Mouse (Mus musculus): ENCODE data around the gene Abhd6.

Gene Abhd6

DNA sequence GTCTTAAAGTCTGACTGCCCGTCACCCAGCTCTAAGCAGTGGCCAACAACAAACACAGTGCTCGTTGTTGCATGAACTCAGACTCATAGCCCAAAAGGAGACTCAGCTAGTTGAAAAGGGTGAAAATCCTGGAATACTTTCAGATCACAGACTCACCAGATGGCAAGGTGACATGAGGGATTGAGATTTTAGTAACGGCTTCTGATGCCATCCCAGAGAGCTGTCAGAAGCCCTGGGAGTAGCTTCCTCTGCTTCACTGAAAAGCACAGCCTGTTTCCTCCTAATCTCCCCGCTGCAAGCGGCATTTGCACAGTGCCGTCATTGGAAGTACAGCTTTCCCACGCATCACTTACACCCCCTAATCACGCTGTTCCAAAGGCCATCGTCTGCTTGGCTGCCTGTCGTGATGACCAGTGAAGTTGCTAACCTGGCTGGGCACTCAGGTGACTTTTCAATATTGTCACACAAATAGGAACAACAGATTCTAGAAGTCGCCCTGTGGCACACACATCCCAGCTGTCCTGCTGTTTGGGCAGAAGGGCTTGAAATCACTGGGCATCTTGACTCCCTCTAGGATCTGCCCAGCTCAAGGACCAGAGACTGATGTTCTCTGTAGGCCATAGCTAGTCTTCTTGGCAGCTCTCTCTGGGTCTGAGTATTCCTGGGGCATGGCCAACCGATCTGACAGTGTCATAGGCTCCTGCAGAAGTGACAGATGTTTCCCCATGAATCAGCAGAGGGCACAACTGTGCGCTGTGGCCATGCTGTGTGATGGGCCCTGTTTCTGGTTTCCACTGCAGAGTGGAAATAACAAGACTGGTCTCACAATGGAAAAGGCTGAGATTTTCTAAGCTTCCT is 29.6 kb downstream of the Abhd6 start:
- DNase-seq: no peak

DNA sequence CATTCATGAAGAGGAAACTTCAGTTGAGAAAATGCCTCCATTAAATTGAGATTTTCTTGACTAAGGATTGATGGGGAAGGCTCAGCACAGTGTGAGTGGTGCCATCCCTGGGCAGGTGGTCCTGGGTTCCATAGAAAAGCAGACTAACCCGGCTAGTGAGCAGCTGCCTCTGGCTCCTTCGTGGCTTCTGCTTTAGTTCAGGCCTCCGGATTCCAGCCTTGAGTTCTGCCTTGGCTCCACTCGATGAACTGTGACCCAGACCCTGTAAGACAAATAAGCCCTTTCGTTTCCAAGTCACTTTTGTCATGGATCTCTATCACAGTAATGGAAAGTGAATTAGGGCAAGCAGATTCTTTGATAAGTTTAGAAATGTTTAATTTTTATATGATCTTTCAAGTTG is 31.9 kb downstream of the Abhd6 start:
- no peak for DNase-seq

DNA sequence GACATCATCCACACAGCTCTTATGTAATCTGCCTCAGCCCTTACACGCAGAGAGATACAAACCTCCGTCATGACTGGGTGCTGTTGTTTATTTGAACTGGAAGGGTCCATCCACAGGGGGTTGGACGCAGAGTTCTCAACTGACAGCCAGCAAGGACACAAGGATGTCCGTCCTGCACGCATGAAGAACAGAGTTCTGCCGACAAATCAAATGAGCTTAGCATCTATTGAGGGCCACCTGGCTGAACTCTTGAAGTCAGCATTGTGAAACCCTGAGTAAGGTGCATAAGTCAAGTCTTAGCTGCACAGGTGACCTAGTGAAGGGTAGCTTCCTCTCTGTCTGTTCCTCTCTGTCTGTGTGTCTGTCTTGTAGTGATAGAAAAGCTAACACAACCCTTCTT is 33.2 kb downstream of the Abhd6 start:
- DNase-seq: no peak

DNA sequence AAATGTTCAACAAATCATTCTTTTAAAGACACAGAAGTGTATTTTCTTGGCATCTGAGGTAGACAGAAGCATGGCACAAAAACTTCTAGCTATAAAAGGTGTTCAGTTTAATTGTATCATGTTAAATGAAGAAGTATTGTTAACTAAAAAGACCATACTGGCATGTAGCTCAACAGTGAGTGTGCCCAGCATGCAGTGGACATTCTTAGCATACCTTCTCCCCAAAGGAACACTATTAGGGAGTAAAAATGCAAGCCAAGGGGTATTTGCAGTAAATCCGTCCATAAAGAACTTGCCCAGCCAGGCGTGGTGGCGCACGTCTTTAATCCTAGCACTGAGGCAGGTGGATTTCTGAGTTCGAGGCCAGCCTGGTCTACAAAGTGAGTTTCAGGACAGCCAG is 33.7 kb downstream of the Abhd6 start:
- DNase-seq: no peak

DNA sequence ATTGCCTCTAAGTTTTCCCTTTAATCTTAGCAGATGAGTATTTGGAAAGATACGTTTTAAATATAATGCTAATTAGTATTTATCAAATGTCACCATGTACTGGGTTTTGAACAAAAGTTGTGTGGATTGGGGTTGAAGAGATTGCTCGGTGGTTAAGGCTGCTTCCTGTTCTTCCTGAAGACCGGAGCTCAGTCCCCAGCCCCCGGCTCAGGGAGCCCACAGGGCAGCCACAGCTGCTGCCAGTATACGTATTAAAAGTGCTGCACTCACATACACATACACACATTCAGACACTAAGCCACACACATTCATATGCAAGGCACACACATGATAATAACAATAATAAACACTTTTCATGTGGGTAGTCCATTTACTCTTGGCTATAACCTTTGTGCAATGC is 35.4 kb downstream of the Abhd6 start:
- DNase-seq: no peak

DNA sequence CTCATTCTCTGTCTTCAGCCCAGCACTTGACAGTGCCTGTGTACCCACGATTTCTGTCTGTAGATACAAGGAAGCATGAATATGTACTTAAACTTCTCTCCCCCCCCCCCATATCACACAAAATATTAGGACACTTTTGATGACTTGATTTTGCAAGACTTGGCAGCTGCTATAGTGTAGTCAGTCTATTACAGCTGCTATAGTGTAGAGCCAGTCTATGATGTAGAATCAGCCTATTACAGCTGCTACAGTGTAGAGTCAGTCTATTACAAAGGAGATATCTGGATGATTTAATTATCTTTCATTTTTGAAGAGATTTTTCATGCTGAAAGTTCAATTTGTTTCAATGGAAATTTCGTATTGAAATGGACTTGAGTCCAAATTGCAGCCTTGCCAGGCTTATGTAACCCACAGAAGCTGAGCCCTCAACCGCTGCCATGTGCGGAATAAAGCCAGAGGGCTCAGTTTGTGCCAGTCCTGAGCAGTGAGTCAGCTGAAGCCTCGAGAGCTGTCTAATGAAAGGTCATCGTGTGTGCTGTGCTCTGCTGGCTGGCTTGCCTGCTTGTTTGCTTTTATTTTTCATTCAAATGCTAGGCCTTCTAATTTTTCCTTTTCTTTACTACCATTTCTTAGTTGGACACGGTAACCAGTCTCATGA is 36.2 kb downstream of the Abhd6 start:
- DNase-seq: peak; percentile 30

DNA sequence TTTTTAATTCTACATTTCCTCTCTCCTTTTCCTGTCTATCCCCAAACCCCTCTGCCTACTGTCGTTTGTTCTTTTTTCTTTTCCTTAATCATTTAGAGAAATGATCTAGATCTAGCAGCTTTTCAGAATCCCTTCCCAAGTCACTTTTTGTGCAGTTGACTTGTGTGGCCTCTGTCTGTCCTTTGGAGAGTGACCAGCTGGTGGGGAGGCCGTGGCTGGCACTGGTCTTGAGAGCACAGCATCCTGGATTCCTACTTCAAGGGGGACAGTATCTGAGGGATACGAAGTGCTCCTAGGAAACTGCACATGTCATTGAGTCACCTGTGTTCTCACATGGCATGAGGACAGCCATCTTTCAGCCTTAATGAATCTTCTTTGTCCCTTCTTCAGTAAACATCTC is 37.5 kb downstream of the Abhd6 start:
- DNase-seq: no peak

DNA sequence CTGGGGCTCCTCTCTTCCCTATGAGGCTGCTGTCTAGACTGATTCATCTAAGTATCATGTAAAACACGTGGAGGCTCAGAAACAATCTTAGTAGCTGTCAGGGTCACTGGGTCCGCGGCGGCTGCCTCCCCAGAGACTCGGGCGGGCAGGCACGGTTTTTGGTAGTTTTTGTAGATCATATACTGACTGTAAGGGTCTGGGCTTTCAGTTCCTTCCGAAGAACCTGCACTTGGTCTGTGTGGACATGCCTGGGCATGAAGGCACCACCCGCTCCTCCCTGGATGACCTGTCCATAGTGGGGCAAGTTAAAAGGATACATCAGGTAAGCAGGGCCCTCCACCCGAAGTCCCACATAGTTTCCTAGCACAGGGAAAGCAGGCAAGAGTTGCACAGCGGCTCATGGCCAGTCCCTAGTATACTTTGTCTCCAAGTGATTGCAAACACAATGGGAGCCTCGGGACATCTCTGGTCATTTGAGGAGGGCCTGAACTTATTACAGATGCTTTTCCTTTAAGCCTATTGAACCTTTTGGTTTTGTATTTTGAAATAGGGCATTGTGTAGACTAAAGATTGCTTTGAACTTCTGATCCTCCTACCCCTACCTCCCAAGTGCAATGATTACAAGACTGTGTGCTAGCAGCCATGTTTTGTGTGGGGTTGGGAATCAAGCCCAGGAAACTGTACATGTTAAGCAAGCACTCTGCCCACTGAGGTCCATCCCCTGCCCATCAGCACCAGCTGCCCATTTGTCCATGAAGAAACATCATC is 38.4 kb downstream of the Abhd6 start:
- no peak for DNase-seq

DNA sequence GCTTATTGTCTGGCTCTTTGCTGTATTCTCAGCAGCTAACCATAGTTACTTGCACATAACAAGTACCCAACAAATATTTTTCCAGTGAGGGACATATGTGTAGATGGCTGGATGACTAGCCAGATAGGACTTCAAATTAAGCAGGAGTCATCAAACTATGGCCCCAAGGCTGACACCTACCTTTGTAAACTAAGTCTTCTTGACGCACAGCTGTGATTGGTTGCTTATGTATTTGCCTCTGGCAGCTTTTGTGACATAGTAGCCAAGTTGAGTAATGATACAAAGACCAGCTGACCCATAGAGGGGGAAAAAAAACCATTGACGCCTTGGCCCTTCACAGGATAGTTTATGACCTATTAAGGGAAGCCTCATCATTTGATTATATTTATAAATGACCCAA is 39.4 kb downstream of the Abhd6 start:
- DNase-seq: no peak

DNA sequence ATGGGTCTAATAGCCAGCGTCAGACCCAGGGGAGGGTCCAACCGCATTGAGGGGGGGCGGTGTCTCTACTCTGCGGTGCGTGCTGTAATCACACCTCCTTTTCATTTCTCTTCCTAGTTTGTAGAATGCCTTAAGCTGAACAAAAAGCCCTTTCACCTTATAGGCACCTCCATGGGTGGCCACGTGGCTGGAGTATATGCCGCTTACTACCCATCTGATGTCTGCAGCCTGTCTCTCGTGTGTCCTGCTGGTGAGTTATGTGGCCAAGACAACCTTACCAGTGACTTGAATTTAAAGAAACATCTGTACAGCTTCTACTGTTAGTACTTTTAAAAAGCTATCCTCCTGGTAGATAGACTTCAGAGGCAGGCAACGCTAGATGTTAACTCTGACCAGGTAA is 39.9 kb downstream of the Abhd6 start:
- no peak for DNase-seq

DNA sequence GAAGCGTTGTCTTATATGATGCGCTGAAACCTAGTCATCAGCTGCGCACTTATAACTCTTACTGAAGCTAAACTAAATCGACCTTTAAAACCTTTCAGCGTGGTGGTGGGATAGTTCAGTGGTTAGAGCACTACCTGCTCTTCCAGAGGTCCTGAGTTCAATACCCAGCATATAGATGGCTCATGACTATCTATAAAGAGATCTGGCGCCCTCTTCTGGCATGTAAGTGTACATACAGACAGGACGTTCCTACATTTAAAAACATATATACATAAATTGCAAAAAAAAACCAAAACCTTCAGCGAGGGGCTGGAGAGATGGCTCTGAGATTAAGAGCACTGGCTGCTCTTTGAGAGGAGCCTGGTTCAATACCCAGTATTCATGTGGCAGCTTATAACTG is 41.6 kb downstream of the Abhd6 start:
- DNase-seq: peak; percentile 55

DNA sequence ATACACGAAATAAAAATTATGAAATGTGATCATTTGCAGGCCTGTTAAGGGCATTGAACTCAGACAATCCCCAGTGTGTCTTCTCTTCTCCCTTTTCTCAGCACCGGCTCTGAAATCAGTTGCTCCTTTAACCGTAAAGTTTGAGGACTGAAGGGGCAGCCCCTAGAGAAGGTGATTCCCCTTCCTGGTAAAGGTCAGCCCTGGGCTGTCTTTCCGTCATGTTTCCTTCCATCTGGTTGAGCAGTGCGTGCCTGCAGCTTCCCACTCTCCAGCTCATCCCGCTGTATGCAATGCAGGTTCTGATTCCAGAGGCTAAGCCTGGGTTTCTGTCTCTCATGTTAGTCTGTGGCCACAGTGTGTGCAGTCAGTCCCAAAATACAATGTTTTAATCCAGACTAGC is 42.1 kb downstream of the Abhd6 start:
- DNase-seq: no peak

DNA sequence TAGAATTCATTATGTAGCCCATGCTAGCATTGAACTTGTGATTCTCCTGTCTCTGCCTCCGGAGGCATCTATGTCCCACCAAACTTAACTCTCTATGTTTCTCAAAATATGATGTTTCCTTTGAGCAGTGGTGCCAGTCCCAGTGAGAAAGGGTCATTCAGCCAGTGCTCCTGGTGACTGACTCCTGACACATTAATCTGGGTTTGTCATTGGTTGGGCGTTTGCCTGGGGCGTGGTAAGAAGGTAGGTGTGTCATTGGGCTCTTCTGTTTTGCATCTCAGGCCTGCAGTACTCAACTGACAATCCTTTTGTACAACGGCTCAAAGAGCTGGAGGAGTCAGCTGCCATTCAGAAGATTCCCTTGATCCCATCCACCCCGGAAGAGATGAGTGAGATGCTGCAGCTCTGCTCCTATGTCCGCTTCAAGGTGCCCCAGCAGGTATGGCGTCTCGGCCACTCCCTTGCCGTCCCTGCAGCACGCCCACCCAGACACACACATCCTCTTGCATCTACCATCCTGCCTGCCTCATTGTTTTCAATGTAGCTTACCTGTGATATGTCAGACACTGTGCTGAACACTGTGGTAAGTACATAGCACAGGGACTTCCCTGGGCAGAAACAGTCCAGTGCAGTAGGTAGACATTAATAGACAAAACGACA is 42.6 kb downstream of the Abhd6 start:
- no peak for DNase-seq

DNA sequence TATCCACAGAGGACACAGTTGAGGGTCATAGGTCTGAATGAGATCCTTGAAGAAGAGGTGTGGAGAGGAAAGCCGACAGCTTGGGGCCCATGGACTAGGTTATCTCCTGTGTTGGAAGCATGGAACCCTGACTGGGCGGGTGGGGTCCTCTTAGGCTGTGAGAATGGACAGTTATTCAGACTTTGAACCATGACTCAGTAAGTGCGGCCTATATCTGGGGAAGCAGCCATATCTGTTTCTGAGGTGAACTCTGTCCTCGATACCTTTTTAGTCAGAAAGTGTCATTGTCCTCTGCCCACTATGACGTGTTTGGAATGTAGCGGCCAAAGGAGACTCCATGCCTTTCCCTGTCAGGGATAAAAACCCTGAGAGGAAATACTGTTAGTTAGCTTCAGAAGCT is 44.1 kb downstream of the Abhd6 start:
- no peak for DNase-seq

DNA sequence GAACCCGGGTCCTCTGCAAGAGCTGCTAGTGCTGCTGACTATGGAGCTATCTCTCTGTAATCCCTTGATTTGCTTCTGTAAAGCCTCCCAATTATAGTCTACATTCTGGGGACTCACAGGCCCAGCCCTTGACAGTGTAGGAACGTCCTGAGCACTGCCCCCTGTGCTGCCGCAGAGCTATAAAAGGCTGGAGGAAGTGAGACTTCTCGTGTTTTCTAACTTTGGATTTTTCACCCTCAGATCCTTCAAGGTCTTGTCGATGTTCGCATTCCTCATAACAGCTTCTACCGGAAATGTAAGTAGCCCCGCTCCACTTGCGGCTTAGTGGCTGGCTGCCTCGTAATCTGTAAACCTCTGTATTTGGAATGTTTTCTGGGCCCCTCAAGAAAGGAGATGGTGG is 46.6 kb downstream of the Abhd6 start:
- DNase-seq: no peak

DNA sequence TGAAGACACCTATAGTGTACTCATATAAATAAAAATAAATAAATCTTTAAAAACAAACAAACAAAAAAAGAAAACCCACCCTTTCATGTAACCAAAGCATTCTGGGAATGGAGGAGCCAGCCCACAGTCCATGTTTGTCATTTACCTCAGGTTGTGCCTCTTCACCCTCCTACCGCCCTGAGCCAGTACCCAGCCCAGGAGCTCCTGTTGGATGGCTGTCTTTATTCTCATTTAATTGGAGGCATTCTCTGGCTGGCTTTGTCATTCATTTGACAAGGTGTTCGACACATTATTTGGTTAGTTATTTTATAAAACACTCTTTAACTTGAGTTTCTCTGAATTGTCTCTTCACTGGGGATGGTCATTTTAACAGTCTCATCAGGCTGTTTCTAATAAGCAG is 49.2 kb downstream of the Abhd6 start:
- no peak for DNase-seq

DNA sequence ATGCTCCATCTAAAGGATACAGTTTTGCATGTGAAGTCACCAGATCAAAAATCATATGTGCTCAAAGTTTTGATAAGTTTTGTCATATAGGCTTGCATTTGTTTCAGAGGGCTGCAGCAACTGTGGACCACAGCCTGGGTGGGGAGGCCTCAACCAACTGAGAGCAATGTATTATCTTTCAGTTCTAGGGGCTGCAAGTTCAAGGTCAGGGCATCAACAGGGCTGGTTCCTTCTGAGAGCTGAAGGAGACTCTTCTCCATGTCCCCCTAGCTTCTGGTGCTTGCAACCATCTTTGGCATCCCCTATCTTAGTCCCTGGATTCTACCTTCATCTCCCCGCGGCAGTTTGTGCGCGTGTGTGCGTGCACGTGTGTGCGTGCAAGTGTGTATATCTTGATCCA is 50.0 kb downstream of the Abhd6 start:
- DNase-seq: no peak

DNA sequence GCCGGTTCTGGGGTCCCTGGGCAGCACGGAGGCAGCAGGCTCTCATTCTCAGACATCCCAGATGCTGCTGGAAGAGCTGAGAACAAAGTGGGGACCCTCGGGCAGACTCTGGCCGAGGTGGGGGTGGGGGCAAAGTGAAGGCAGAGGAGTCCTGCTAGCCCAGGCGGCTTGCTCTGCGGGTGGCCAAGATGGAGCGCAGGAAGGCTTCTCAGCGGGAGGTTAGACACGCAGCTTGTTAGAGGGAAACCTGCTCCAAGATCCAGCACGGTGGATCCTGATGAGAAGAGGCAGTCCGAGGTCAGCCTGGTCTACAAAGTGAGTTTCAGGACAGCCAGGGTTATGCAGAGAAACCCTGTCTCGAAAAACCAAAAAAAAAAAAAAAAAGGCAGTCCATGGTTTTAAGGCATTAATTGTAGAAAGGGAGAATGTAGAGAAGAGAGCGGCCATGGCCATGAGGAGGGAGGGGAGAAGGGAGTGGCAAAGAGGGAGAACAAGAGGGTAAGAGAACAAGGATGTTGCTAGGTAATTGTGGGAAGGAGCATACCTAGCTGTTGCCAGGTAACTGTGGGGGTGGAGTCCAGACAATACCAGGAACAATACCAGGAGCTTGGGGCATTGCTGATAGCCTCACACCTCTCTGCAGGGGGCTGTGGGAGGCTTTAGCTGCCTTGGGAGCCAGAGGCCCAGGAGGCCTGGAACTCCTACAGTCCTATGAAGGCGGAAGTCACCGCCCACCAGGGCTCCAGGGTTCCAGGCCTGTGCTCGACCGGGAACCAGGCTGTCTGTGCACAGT is 51.8 kb downstream of the Abhd6 start:
- no peak for DNase-seq

DNA sequence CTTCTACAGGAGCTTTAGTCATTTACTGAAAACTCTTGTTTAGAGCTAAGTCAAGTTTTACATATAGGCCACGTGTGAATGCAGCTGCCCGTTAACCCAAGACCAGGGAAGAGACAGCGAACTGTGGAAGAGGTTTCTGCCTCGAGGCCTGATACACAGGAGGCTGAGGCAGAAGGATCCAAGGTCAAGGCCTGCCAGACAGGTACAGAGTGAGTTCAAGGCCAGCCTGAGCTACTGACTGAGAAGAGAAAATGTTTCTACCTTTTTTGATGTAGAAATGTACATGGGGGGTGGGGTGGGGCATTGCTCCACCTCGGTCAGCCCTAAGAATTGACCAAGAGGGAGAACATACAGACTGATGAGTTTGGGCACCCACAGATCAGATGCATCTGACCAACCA is 53.4 kb downstream of the Abhd6 start:
- no peak for DNase-seq

DNA sequence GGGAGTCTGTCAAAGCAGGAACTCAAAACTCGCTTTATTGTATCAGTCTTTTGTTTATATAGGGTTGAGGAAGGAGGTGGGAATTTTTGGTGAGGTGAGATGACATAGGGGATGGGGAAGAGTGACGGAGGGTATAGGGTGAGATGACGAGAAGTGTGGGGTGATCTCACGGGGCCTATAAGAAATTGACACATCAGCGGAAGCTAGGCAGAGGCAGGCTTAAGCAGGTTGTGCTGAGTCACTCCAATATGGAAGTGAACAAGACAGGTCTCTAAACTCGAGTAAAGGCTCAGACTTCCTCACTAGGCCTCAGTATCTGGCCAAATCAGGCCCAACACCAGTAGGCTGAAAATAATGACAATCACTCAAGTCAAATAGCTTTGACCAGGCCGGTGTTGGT is 57.2 kb downstream of the Abhd6 start:
- no peak for DNase-seq

DNA sequence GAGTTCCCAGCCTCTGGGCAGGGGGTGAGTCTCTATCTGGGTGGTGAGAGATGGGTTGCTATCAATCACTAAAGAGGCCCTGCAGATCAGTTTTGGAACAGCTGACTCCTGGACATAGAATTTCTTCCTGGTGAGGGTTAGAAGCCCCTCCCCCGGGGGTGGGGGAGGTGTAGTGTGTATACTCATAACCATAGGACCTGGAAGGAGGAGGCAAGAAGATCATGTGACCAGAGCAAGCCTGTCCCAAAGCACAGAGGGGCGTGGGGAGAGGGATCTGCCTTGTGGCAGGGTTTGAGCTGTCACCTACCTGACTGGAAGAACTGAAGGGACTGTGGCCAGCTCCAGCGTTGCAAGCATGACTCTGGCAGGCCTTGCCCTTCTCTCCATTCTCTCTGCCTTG is 59.4 kb downstream of the Abhd6 start:
- no peak for DNase-seq

DNA sequence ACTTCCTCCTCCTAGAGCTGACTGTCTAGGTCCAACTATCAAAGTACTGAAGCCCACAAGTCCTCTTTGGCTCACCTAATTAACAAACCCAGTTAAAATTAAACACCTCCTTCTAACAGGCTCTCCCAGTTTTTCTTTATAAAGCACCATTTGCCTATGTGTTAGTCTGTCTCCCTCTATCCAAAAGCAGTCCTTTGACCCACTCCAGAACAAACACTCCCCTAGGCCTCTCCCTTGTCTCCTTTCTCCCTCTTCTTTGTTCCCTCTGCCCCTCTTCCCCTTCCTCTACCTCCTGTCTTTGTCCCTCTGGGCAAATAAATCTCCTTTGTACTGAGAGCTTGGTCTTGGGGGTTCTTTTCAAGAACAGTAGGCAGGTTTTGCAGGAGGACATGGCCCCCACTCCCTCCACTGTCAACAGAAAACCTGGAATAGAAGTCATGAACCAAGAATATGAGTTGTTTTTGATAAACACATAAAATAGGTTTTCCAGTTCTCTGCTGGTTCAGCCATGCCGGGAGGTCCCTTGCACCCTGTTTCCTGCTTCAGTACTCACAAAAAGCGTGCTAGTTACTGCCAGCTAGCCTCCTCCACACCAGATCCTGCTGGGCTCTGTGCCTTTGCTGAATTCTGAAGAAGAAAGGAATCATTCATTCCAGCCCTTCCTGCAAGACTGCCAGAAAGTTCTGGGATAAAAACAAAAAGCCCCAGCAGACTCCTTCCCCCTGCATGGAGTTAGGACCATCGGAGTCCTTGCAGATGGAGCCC is 60.0 kb downstream of the Abhd6 start:
- DNase-seq: no peak
